Mouse (Mus musculus) left cerebral cortex, postnatal 4 days (tissue): ENCODE measurements around the gene Sfswap. TPM values are rescaled to one million over a fixed set of nuclear protein-coding genes. Genes with fewer than 3 reads are reported as not detected.
"Not testable (repeated sequence)": the region's sequence is repeated elsewhere in the genome, so short reads cannot be mapped to it uniquely, and the experiment has no call there.

Experiments
- DNase-seq: peaks from one replicate; pipeline ENCODE4 v3.0.0-alpha.2; 2022
- intact Hi-C: fragments of 180-260 bp; cut with DNase I; formaldehyde crosslinking; loops from one replicate; pipeline ENCODE4 v1.15.1; 2025
- total RNA-seq, 2 experiments: library from RNA; stranded (reverse); gene quantifications; 2 replicates each; pipeline ENCODE4 v1.2.3; 2021

Gene Sfswap
- total RNA-seq, 2 experiments from 2014 or later = 196 to 209 TPM

- DNase-seq = peak; percentile 85
- intact Hi-C loops = loop anchor here (5.0 kb wide), 1 partner anchor 407 kb away; no protein-coding TSS in a partner anchor
These were observed 83.0 kb downstream of the Sfswap start, which contains the start of gene Mmp17 for GRCm38 (mm10) chr5:129583761-129584582. Gene Mmp17 (plus strand): TSS chr5:129584169.

- DNase-seq = peak; percentile 41
- intact Hi-C loops = loop anchor here (5.0 kb wide), 2 partner anchors 193 to 408 kb away; no protein-coding TSS in a partner anchor
These were observed 83.8 kb downstream of the Sfswap start for GRCm38 (mm10) chr5:129584583-129585541.

- DNase-seq = peak; percentile 91
- intact Hi-C loops = loop anchor here (5.0 kb wide), 1 partner anchor 194 kb away; no protein-coding TSS in a partner anchor
These were observed 85.0 kb downstream of the Sfswap start for GRCm38 (mm10) chr5:129586016-129586415.

- no peak for DNase-seq
- intact Hi-C loops = loop anchor here (5.0 kb wide), 1 partner anchor 194 kb away; no protein-coding TSS in a partner anchor
These were observed 85.5 kb downstream of the Sfswap start for GRCm38 (mm10) chr5:129586471-129586870.

GRCm38 (mm10) chr5:129590915-129591314, 89.9 kb downstream of the Sfswap start:
- intact Hi-C loops = no loop called here
- no peak for DNase-seq

GRCm38 (mm10) chr5:129594116-129595114, 93.4 kb downstream of the Sfswap start:
- DNase-seq = peak; percentile 91

GRCm38 (mm10) chr5:129602071-129602487, 101.1 kb downstream of the Sfswap start:
- intact Hi-C loops = no loop called here
- no peak for DNase-seq

More at GRCm38 (mm10) chr5:129594116-129595114, 93.4 kb downstream of the Sfswap start:
- intact Hi-C loops = no loop called here

GRCm38 (mm10) chr5:129607476-129607875, 106.5 kb downstream of the Sfswap start:
- intact Hi-C loops = no loop called here
- DNase-seq = no peak

GRCm38 (mm10) chr5:129611060-129611459, 110.0 kb downstream of the Sfswap start:
- peak; percentile 76 for DNase-seq
- intact Hi-C loops = loop anchor here (5.0 kb wide), 1 partner anchor 111 kb away; no protein-coding TSS in a partner anchor

- DNase-seq, intact Hi-C loops: not testable (repeated sequence)
These were observed 119.6 kb downstream of the Sfswap start for GRCm38 (mm10) chr5:129620600-129620999.

Other genes starting within 250 kb of the Sfswap start
- gene Mmp17, start 82.9 kb downstream of the Sfswap start, total RNA-seq = 10 to 100 TPM; 39.5 to 47.2 TPM
- gene Zfp11, start 168.9 kb downstream of the Sfswap start, total RNA-seq = 1 to 10 TPM; 8.2 to 8.6 TPM
- gene Sept14, start 207.3 kb downstream of the Sfswap start, total RNA-seq = not detected
- gene Mrps17, start 214.3 kb downstream of the Sfswap start, total RNA-seq = 10 to 100 TPM; 73.9 to 74.6 TPM
- 10 to 100 TPM; 55.2 to 59.7 TPM for gene Nipsnap2, start 223.8 kb downstream of the Sfswap start, total RNA-seq